Mouse (Mus musculus) small intestine, adult 2 months (tissue): ENCODE results near the gene Klf2.

Experiments
- CTCF ChIP-seq: fragments of 200-500 bp; IDR thresholded peaks from 2 replicates; pipeline ENCODE4 v1.5.1; 2012; ENCODE audit warnings: low read depth, mild to moderate bottlenecking, control low read depth, inconsistent platforms, low read length, moderate library complexity, mixed read lengths; ENCODE audit not compliant: insufficient replicate concordance, insufficient read length; ENCODE audit errors: extremely low read depth
- POLR2A ChIP-seq: fragments of 200-500 bp; IDR thresholded peaks from 2 replicates; pipeline ENCODE4 v1.6.1; 2012; ENCODE audit warnings: low read depth, mild to moderate bottlenecking, control low read depth, inconsistent platforms, low read length, moderate library complexity

DNA sequence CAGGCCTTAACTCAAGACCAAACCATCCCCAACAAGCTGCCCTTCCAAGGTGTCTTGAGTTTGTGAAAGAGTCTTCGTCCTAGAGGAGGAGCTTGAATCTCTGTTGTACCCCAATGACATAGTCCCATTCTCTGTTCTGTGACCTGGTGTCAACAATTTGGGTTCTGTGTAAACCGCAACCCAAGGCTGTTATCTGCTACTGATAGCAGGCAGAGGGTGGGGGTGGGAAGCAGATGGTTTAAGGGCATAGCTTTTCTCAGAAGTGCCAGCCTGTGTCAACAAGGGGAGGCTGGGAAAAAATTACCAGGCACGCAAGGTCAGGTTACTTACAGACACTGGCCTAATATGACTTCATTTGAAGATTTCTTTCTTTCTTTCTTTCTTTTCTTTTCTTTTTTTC, 41.6 kb upstream of the Klf2 start:
- TF ChIP-seq CTCF = no peak
- TF ChIP-seq POLR2A = no peak
